Mouse (Mus musculus) kidney, adult 9 months (tissue): ENCODE measurements around the gene Gsc.
A peak's percentile ranks its signal among the peaks of the same experiment; 100 is the strongest.
"Not testable (repeated sequence)": the region's sequence is repeated elsewhere in the genome, so short reads cannot be mapped to it uniquely, and the experiment has no call there.

Source experiments
- DNase-seq: peaks from one replicate; pipeline ENCODE4 v3.0.0; 2022

The Gsc gene

GRCm38 (mm10) chr12:104450257-104450656, 22.9 kb downstream of the Gsc start:
- DNase-seq, result no peak

GRCm38 (mm10) chr12:104448099-104448498, 25.0 kb downstream of the Gsc start:
- DNase-seq, result peak; percentile 50

GRCm38 (mm10) chr12:104447056-104447455, 26.1 kb downstream of the Gsc start:
- not testable (repeated sequence) for DNase-seq

GRCm38 (mm10) chr12:104443716-104444115, 29.4 kb downstream of the Gsc start:
- DNase-seq, result no peak

GRCm38 (mm10) chr12:104440087-104440760, 32.9 kb downstream of the Gsc start:
- DNase-seq, result peak; percentile 83

GRCm38 (mm10) chr12:104433951-104434735, 39.0 kb downstream of the Gsc start:
- peak; percentile 17 for DNase-seq

GRCm38 (mm10) chr12:104433214-104433613, 39.9 kb downstream of the Gsc start:
- no peak for DNase-seq

- DNase-seq, result no peak
Measured at GRCm38 (mm10) chr12:104431359-104431758, 41.8 kb downstream of the Gsc start.

- DNase-seq, result peak; percentile 13
Measured at GRCm38 (mm10) chr12:104426915-104427314, 46.2 kb downstream of the Gsc start.

- no peak for DNase-seq
Measured at GRCm38 (mm10) chr12:104425591-104425990, 47.5 kb downstream of the Gsc start.

GRCm38 (mm10) chr12:104422615-104423392, 50.3 kb downstream of the Gsc start:
- DNase-seq, result peak; percentile 44
